Mouse (Mus musculus): Measurements from ENCODE around the gene Necab2. TPM values are rescaled to one million over a fixed set of nuclear protein-coding genes. Genes with fewer than 3 reads are reported as not detected.
A peak's percentile ranks its signal among the peaks of the same experiment; 100 is the strongest.

The Necab2 gene
- polyA plus RNA-seq, 1 experiment from 2014 or later: 0.75 TPM

DNA sequence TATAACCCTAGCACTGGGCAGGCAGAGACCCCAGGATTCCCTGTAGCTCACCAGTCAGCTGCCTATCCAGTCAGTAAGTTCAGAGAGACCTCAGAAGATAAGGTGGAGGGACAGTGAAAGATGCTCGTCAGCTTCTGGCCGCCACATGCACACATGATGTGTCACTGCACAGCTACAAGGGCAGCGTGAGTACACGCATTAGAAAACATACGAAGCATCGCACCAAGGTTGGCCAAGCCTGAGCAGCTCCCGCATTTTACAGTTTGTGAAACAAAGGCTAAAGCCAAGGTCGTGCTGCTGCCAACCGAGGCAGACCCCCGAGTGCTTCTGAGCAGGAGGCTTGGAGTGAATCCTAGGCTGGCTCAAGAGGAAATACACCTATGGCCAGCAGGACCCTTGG is 32.9 kb upstream of the Necab2 start:
- peaks cover 5% of the 10 kb centered on the region; the same call in 1 of the 2 replicates for H3K4me1 ChIP-seq (replicated peaks)
- 74% methylated on average over 10 of the region's 10 CpGs for WGBS

DNA sequence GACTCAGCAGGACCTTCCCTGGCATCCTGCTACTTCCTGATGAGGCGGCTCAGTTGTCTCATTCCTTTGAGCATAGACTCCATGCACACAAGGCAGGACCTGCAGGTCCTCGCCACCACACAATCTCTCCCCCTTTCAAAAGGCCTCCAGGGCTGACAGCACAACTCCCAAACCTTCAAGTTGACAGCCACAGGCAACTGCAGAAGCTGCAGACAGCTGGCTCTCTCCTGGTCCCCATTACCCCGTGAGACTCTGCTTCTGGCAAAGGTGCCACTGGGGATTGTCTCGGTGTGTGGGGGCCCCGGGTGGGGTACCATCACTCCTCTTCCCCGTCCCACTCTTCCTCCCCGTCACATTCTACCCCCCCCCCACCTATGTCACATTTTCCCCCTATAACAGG is 26.2 kb upstream of the Necab2 start:
- Histone ChIP-seq H3K4me1 (replicated peaks) (peaks cover 31% of the 10 kb centered on the region), H3K27me3 (replicated peaks) (peaks cover 21% of the 10 kb centered on the region), H3K9ac (no peak overlapping the region), H3K27ac (ENCODE audit: poor library complexity, severe bottlenecking) (no peak overlapping the region), H3K4me2 (no peak overlapping the region), H3K36me3 (no peaks in the 10 kb centered on the region), H3K9me3 (replicated peaks) (no peaks in the 10 kb centered on the region), H3K4me3 (no peak overlapping the region)
- ATAC-seq (ENCODE audit: insufficient number of reproducible peaks, low FRiP score): no peak
- WGBS: 64% methylated on average over 7 of the region's 7 CpGs

More for the DNA sequence above, 32.9 kb upstream of the Necab2 start:
- peaks cover 24% of the 10 kb centered on the region for H3K27me3 ChIP-seq (replicated peaks)
- no peaks in the 10 kb centered on the region for H3K9me3 ChIP-seq (replicated peaks)
- H3K4me3 ChIP-seq: no peak overlapping the region
- ATAC-seq (ENCODE audit: insufficient number of reproducible peaks, low FRiP score): no peak
- no peak overlapping the region for H3K27ac ChIP-seq (ENCODE audit: poor library complexity, severe bottlenecking)
- peaks cover 31% of the 10 kb centered on the region for H3K36me3 ChIP-seq
- H3K9ac ChIP-seq: no peak overlapping the region
- H3K4me2 ChIP-seq: no peak overlapping the region

DNA sequence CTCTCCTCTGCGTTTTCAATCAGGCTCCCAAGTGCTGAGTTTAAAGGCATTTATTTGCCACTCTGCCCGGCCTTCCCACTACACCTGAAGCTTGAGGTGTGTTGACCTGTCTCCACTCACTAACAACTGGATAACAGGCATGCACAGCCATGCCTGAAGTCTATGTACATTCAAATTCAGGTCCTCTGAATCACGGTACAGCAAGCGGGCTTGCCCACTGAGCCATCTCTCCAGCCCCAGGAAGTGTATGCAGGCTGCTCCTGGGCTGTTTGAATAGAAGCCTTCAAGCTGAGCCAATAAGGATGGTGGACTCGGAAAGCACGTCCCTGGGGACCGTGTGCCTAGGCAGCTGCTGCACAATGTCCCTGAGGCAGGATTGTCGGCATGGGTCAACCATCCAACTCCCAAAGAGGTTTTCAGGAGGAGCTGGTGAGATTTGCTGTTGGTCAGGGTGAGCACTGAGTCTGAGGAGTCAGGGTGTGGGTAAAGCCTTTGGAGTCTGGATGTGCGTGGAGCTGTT is 24.9 kb upstream of the Necab2 start:
- H3K27me3 ChIP-seq (replicated peaks): peaks cover 9% of the 10 kb centered on the region
- no peaks in the 10 kb centered on the region for H3K36me3 ChIP-seq
- WGBS: 56% methylated on average over 9 of the region's 9 CpGs
- H3K9me3 ChIP-seq (replicated peaks): no peaks in the 10 kb centered on the region
- no peak overlapping the region for H3K9ac ChIP-seq
- H3K4me1 ChIP-seq (replicated peaks): peaks cover 38% of the 10 kb centered on the region
- H3K4me3 ChIP-seq: no peak overlapping the region
- no peak overlapping the region for H3K27ac ChIP-seq (ENCODE audit: poor library complexity, severe bottlenecking)
- ATAC-seq (ENCODE audit: insufficient number of reproducible peaks, low FRiP score): no peak
- no peak overlapping the region for H3K4me2 ChIP-seq

DNA sequence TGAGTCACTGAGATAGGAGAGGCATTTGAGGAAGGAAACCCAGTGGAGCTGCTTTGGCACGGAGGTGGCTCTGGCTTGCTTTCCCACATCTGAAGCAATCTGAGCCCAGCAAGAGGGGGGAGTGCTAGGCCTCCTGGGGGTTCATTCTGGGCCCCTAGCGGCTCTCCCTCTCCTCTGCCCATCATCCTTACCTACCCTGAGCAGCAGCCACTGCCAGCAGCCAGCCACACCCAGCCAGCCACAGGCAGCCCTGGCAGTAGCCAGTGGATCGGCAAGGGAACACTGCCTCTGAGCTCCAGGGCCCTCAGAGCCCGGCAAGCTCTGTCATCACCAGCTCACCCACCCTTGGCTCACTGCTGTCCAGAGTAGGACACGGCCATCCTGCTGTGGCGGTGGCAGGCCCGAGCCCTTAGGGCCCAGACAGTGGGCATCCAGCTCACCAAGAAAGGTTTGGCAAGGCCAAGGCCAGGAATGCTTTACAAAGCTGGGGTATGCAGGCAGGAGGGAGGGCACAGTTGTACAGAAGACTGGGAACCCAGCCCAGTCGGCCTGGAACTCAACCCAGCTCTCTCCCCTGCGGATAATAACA is 24.3 kb upstream of the Necab2 start:
- Histone ChIP-seq H3K9me3 (replicated peaks) (no peaks in the 10 kb centered on the region), H3K4me2 (no peak overlapping the region), H3K4me3 (no peak overlapping the region), H3K27ac (ENCODE audit: poor library complexity, severe bottlenecking) (no peak overlapping the region), H3K9ac (no peak overlapping the region), H3K36me3 (no peaks in the 10 kb centered on the region), H3K4me1 (replicated peaks) (peaks cover 38% of the 10 kb centered on the region), H3K27me3 (replicated peaks) (peaks cover 7% of the 10 kb centered on the region; the same call in 1 of the 2 replicates)
- 52% methylated on average over 9 of the region's 9 CpGs for WGBS
- ATAC-seq (ENCODE audit: insufficient number of reproducible peaks, low FRiP score): no peak

DNA sequence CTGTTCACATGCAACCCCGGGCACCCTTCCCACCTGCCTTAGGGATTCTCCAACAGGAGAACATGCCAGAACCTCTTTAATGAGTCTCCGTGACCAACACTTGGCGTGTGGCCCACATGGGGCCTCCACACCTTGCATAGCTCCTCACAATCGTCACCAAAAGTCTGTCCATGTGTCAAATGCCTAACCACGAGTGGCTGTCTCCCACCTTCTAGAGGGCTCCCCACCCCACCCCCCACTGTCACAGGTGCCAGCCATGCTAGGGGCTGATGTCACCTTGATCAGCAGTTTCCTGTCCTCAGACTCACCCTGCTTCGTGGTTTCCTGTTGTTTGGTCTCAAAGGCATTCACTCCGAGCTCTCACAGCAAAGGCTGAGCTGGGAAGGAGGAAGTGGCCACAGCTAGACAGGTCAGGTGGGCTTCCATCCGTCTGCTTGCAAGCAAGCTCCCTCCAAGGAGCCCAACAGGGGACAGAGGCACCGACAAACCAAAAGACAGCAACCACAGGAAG is 22.8 kb upstream of the Necab2 start:
- no peaks in the 10 kb centered on the region; the same call in 1 of the 2 replicates for H3K27me3 ChIP-seq (replicated peaks)
- no peak overlapping the region for H3K27ac ChIP-seq (ENCODE audit: poor library complexity, severe bottlenecking)
- no peak overlapping the region for H3K4me3 ChIP-seq
- ATAC-seq (ENCODE audit: insufficient number of reproducible peaks, low FRiP score): peak; percentile 20; the same call in 1 of the 2 replicates
- peaks cover 38% of the 10 kb centered on the region for H3K4me1 ChIP-seq (replicated peaks)
- no peak overlapping the region for H3K9ac ChIP-seq
- no peaks in the 10 kb centered on the region for H3K9me3 ChIP-seq (replicated peaks)
- H3K4me2 ChIP-seq: no peak overlapping the region
- no peaks in the 10 kb centered on the region for H3K36me3 ChIP-seq
- 43% methylated on average over 9 of the region's 9 CpGs for WGBS

DNA sequence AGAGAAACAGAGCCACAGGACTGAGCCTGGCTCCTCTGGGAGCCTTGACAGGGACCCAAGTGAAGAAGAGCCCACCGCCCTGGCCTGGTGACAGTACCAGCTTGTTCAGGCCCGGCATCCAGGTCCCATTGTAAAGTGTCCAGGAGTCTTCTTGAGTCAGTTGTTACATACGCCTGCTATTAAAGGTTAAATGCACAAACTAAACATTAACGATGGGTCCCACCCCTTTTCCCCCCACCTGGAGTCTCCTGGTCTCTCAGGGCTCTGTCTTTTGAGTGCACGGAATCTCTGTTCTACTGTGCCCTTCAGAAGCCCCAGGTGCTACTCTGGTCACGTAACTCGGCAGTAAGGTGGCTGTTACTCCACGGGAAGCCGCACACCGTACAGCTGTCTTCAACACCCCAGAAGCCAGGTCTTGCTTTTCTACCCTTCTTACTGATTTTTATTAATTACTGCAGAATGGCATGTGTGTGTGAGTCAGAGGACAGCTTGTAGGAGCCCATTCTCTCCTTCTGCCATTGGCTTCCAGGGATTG is 22.3 kb upstream of the Necab2 start:
- WGBS: 81% methylated on average over 10 of the region's 10 CpGs
- no peak overlapping the region for H3K4me2 ChIP-seq
- peaks cover 44% of the 10 kb centered on the region for H3K4me1 ChIP-seq (replicated peaks)

DNA sequence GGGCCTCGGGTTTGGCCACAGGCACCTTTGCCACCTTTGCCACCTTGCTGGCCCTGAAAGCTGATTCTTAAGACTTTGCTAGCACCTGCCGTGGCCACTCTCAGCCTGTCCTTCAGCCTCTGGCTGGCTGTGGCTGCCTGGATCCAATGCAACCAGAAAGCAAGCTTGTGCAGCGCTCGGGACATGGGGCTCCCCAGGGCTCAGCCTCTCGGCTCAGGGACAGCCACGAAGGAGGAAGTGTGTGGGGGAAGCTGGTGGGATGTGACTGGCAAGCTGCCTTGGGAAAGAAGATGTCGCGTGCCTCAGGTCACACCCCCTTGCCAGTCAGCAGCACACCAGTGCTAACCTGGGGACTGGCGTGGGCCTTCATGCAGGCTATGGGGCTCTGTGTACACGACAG is 21.8 kb upstream of the Necab2 start:
- H3K27me3 ChIP-seq (replicated peaks): no peaks in the 10 kb centered on the region
- H3K36me3 ChIP-seq: no peaks in the 10 kb centered on the region
- H3K9ac ChIP-seq: no peak overlapping the region
- ATAC-seq (ENCODE audit: insufficient number of reproducible peaks, low FRiP score): no peak
- 63% methylated on average over 10 of the region's 10 CpGs for WGBS
- no peak overlapping the region for H3K4me2 ChIP-seq
- H3K4me1 ChIP-seq (replicated peaks): peaks cover 48% of the 10 kb centered on the region
- H3K4me3 ChIP-seq: no peak overlapping the region
- no peak overlapping the region for H3K27ac ChIP-seq (ENCODE audit: poor library complexity, severe bottlenecking)
- no peaks in the 10 kb centered on the region for H3K9me3 ChIP-seq (replicated peaks)

More for the DNA sequence above, 22.3 kb upstream of the Necab2 start:
- no peak for ATAC-seq (ENCODE audit: insufficient number of reproducible peaks, low FRiP score)
- H3K9ac ChIP-seq: no peak overlapping the region
- H3K27me3 ChIP-seq (replicated peaks): no peaks in the 10 kb centered on the region
- no peaks in the 10 kb centered on the region for H3K9me3 ChIP-seq (replicated peaks)
- no peaks in the 10 kb centered on the region for H3K36me3 ChIP-seq
- no peak overlapping the region for H3K27ac ChIP-seq (ENCODE audit: poor library complexity, severe bottlenecking)
- no peak overlapping the region for H3K4me3 ChIP-seq

DNA sequence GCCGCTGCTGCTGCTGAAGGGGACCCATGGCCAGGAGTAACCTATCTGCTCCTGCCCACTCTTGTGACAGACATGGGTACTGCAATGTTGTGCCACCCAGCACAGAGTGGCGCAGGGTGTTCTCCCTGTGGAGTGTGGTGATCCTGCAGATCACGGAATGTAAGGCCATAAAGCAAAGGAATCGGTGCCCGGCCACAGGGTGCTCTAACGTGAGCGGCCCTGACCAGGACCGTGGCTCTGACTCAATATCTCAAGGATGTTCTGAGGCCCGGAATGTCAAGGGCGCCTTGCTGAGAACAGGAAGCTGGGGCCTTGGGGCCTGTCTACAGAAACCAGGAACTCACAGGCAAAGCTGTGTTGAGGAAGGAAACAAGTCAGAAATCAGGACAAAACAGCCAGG is 21.0 kb upstream of the Necab2 start:
- H3K36me3 ChIP-seq: no peaks in the 10 kb centered on the region
- peak overlapping the region; percentile 7 for H3K27ac ChIP-seq (ENCODE audit: poor library complexity, severe bottlenecking)
- no peaks in the 10 kb centered on the region for H3K27me3 ChIP-seq (replicated peaks)
- H3K9ac ChIP-seq: no peak overlapping the region
- no peak overlapping the region for H3K4me2 ChIP-seq
- peaks cover 45% of the 10 kb centered on the region for H3K4me1 ChIP-seq (replicated peaks)
- H3K9me3 ChIP-seq (replicated peaks): no peaks in the 10 kb centered on the region
- no peak for ATAC-seq (ENCODE audit: insufficient number of reproducible peaks, low FRiP score)
- no peak overlapping the region for H3K4me3 ChIP-seq
- WGBS: 71% methylated on average over 10 of the region's 10 CpGs

DNA sequence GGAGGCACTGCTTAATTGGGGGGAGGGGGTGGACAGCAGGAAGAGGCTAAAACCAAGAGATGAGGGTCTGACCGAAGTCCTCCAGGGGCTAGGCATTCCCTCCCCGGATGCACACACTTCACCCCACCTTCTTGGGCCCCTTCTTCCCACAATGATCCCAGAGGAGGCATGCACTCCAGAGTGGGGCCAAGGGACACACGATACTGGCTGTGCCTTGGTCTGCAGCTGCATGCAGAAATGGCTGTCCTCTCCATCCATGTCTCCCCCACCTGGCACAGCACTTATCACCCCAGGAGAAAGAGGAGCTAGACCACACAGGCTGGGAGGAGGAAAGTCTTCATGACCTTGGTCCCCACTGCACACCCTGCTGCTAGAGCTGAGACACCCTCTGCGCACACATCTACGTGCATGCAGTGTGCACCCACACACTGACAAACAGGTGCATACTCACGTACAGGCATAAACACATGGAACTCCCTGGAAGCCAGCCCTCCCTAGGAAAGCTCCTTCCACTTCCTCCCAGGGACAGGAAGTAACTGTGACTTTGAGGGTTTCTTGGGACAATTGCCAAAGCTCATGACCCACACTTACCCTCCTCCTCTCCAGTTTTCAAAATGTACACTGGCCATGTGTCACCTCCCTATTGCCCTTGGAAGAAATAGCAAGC is 20.3 kb upstream of the Necab2 start:
- Histone ChIP-seq H3K4me3 (no peak overlapping the region), H3K27ac (ENCODE audit: poor library complexity, severe bottlenecking) (peak overlapping the region; percentile 7; the same call in 1 of the 2 replicates), H3K4me2 (no peak overlapping the region), H3K4me1 (replicated peaks) (peaks cover 42% of the 10 kb centered on the region), H3K9ac (no peak overlapping the region), H3K9me3 (replicated peaks) (no peaks in the 10 kb centered on the region), H3K36me3 (no peaks in the 10 kb centered on the region), H3K27me3 (replicated peaks) (no peaks in the 10 kb centered on the region)
- 78% methylated on average over 6 of the region's 6 CpGs for WGBS
- no peak for ATAC-seq (ENCODE audit: insufficient number of reproducible peaks, low FRiP score)

DNA sequence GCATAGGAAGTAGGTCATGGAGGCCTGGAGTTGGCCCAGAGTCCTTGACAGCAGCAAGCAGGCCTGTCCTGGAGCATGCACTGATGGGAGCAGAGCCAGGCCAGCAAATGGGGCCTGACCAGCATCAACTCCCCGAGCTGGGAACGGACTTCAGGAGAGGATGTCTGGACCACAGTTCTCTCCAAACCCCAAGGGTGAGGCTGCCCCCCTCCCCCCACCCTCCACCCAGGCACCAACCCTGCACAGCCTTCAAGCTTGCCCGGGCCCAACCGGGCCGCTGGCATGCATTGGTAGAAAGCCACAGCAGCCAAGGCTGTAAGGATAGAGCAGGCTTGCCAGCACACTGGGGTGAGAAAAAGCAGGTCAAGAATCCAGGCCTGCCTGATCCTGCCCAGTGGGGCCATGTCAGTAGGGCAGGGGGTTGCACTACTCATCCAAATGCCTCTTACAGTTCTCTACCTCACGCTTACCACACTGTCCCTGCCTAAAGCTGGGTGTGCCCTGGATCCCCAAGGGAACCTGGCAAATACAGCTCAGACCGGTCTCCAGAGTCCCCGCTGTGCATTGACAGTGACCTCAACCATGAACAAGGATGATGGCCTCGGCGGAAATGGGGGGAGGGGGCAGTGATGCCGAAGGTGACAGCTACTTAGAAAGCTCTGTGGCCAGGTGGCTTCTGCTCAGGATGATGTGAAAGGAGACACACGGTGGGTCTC is 18.7 kb upstream of the Necab2 start:
- no peak overlapping the region for H3K27ac ChIP-seq (ENCODE audit: poor library complexity, severe bottlenecking)

DNA sequence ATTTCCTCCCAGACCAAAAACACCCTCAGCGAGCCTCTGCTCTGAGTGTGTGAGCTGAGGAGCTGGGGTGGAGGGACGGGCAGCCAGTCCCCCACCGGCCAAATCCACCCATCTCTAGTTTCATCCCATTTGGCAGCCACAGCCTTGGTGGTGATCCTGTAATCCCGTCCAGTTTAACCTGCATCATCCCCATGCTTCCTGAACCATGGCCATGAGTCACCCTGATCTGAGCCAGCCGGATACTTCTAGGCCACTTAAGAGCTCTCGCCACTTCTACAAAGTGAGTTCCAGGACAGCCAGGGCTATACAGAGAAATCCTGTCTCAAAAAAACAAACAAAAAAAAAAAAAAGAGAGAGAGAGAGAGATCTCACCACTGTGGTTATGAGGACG is 18.2 kb upstream of the Necab2 start:
- Histone ChIP-seq H3K27me3 (replicated peaks) (no peaks in the 10 kb centered on the region), H3K27ac (ENCODE audit: poor library complexity, severe bottlenecking) (no peak overlapping the region), H3K36me3 (no peaks in the 10 kb centered on the region), H3K4me3 (no peak overlapping the region), H3K9ac (no peak overlapping the region), H3K4me1 (replicated peaks) (peaks cover 29% of the 10 kb centered on the region), H3K9me3 (replicated peaks) (no peaks in the 10 kb centered on the region), H3K4me2 (no peak overlapping the region)
- 52% methylated on average over 7 of the region's 7 CpGs for WGBS
- ATAC-seq (ENCODE audit: insufficient number of reproducible peaks, low FRiP score): no peak

More for the DNA sequence above, 18.7 kb upstream of the Necab2 start:
- WGBS: 70% methylated on average over 12 of the region's 12 CpGs
- no peak overlapping the region for H3K4me3 ChIP-seq
- peaks cover 29% of the 10 kb centered on the region for H3K4me1 ChIP-seq (replicated peaks)
- H3K9ac ChIP-seq: no peak overlapping the region
- no peaks in the 10 kb centered on the region for H3K36me3 ChIP-seq
- H3K4me2 ChIP-seq: no peak overlapping the region
- no peak for ATAC-seq (ENCODE audit: insufficient number of reproducible peaks, low FRiP score)
- H3K9me3 ChIP-seq (replicated peaks): no peaks in the 10 kb centered on the region
- H3K27me3 ChIP-seq (replicated peaks): no peaks in the 10 kb centered on the region
